Mouse (Mus musculus) lung, postnatal 0 days (tissue): ENCODE measurements at regions not wholly inside any gene's neighbourhood (a gene's known extent, or its start where the extent isn't known, plus 50 kb on each side); places are given as distances from the start of the nearest gene placed in this dataset.

ENCODE experiments used
- ATAC-seq: fragments of 200-750 bp; cut with Nextera tagmentation; 2 replicates; pipeline ENCODE4 v1.8.0; 2017; ENCODE audit warnings: moderate library complexity
- DNase-seq: peaks from one replicate; pipeline ENCODE4 v3.0.0-alpha.2; 2016; ENCODE audit warnings: low spot score
- H3K27ac ChIP-seq: fragments of 300-500 bp; sonication (generic); 2 replicates; pipeline ENCODE4 v1.5.1; 2014; ENCODE audit warnings: antibody characterized with exemption, mild to moderate bottlenecking, low read length, mixed read lengths
- H3K27me3 ChIP-seq: fragments of 300-500 bp; sonication (generic); replicated peaks from 2 replicates; pipeline ENCODE4 v1.6.1; 2014; ENCODE audit warnings: low read length, mixed read lengths; ENCODE audit not compliant: insufficient read depth
- H3K36me3 ChIP-seq: fragments of 300-500 bp; sonication (generic); 2 replicates; pipeline ENCODE4 v1.6.1; 2014; ENCODE audit warnings: low read length, mixed read lengths; ENCODE audit not compliant: insufficient read depth
- H3K4me1 ChIP-seq: fragments of 300-500 bp; sonication (generic); 2 replicates; pipeline ENCODE4 v1.6.1; 2014; ENCODE audit warnings: antibody characterized with exemption, low read depth, low read length, mixed read lengths; ENCODE audit not compliant: insufficient read depth
- H3K4me2 ChIP-seq: fragments of 300-500 bp; sonication (generic); replicated peaks from 2 replicates; pipeline ENCODE4 v1.6.1; 2014; ENCODE audit warnings: low read depth, mild to moderate bottlenecking, low read length, moderate library complexity, mixed read lengths
- H3K4me3 ChIP-seq: fragments of 300-500 bp; sonication (generic); 2 replicates; pipeline ENCODE4 v1.5.1; 2014; ENCODE audit warnings: low read depth, low read length
- H3K9ac ChIP-seq: fragments of 300-500 bp; sonication (generic); replicated peaks from 2 replicates; pipeline ENCODE4 v1.6.1; 2014; ENCODE audit warnings: low read depth, mild to moderate bottlenecking
- H3K9me3 ChIP-seq: fragments of 300-500 bp; sonication (generic); 2 replicates; pipeline ENCODE4 v1.6.1; 2016; ENCODE audit warnings: low read length, mixed read lengths
- CTCF ChIP-seq: IDR thresholded peaks from 2 replicates; pipeline ENCODE4 v1.5.1; 2016; ENCODE audit warnings: antibody characterized with exemption, mild to moderate bottlenecking
- EP300 ChIP-seq: IDR thresholded peaks from 2 replicates; pipeline ENCODE4 v1.6.1; 2016; ENCODE audit warnings: antibody characterized with exemption, mild to moderate bottlenecking, control low read depth
- WGBS: fragments of 180-500 bp; shearing (Covaris S2); extraction: QIAGEN DNeasy Blood & Tissue Kit; methylation state at CpG from one replicate; pipeline ENCODE4 v1.1.7; 2014; 5-methylcytosine and 5-hydroxymethylcytosine counted together

DNA sequence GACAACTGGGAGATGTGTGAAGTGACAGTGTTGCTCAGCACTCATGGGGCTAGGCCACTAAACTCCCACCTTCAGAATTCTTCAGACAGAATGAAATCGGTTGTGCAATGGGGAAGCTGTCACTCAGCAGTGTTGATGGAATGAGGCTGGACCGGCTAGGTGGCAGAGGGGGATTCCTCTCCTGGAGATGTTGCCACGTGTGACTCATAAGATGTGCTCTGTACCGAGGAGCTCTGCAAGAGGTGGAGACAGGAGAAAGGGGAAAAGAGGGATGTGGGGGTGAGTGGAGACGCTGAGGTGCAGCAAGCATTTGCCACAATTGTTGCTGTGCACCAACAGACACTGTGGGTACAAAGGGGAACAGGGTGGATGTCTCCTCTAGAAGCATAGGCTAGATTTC is 133.6 kb downstream of the Gm10260 start:
- Histone ChIP-seq H3K4me3 (no peak overlapping the region), H3K9ac (no peak overlapping the region), H3K4me2 (no peak overlapping the region), H3K27me3 (no peaks in the 10 kb centered on the region), H3K9me3 (no peaks in the 10 kb centered on the region), H3K27ac (no peak overlapping the region), H3K4me1 (no peaks in the 10 kb centered on the region), H3K36me3 (no peaks in the 10 kb centered on the region)
- peak; percentile 28 for DNase-seq
- 38% methylated on average over 5 of the region's 5 CpGs for WGBS
- peak; percentile 25; the same call in 1 of the 2 replicates for ATAC-seq
- no peak for TF ChIP-seq EP300
- TF ChIP-seq CTCF = no peak

DNA sequence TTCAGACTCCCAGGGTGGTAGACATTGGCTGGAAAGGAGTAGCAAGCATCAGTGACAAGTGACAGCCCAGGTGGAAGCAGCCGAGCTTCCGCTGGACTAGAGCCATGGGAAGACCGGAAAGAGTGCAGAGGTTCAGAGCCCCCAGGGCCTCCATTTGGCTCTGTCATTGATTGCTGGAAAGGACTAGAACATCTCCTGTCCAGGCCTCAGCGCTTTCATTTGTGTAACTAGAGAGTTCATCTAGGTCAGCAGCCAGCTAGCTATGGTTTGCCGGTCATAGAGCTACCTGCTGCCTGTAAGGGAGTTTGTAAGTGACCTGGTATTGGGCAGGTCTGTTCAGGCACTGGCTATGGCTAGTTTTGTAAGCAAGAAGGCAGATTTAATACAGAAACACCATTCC is 134.3 kb downstream of the Gm10260 start:
- Histone ChIP-seq H3K9me3 (no peaks in the 10 kb centered on the region), H3K4me1 (no peaks in the 10 kb centered on the region), H3K4me2 (no peak overlapping the region), H3K4me3 (no peak overlapping the region), H3K27ac (no peak overlapping the region), H3K9ac (no peak overlapping the region), H3K27me3 (no peaks in the 10 kb centered on the region), H3K36me3 (no peaks in the 10 kb centered on the region)
- TF ChIP-seq EP300 (no peak), CTCF (no peak)
- WGBS = 80% methylated on average over 5 of the region's 5 CpGs
- ATAC-seq (no peak), DNase-seq (no peak)

DNA sequence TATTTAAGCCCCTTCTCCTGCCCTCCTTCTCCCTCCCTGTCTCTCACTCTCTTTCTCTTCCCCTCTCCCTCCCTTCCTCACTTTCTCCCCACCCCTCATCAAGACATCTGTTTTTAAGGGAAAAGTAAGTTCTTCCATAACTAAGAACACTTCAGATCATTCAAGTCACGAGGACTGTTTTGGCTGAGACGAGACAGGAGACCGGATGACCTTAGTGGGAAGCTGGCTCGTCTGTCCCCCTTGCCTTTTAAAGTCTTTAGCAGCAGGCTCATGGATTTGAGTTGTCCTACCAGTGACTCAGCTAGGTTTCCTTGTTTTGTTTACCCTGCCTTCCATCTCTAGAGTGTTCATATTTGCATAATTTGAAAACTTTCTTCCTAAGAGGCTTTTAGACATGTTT is 135.0 kb downstream of the Gm10260 start:
- ATAC-seq (no peak), DNase-seq (no peak)
- H3K9ac ChIP-seq = no peak overlapping the region
- H3K4me3 ChIP-seq = no peak overlapping the region
- no peaks in the 10 kb centered on the region for H3K4me1 ChIP-seq
- H3K27me3 ChIP-seq = no peaks in the 10 kb centered on the region
- no peaks in the 10 kb centered on the region for H3K36me3 ChIP-seq
- H3K9me3 ChIP-seq = no peaks in the 10 kb centered on the region
- no peak overlapping the region for H3K27ac ChIP-seq
- 45% methylated on average over 4 of the region's 4 CpGs for WGBS
- H3K4me2 ChIP-seq = no peak overlapping the region
- no peak for TF ChIP-seq EP300
- TF ChIP-seq CTCF = no peak

DNA sequence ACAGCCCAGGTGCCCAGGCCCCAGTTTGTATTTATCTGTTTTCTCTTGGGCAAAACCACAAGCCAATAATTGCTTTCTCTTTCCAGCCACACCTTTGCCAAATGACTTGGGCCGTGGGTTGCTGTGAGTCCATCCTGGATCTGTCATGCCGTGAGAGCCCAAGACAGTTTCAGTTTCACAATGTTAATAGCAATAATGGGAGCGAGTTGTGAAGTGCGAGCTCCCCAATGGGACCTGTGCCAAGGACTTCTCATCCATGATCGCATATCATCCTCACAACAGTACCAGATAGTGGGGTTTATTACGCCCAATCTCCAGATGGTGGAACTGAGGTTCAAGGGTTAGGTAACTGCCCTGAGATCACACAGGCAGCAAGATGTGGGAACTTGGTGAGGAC is 142.2 kb downstream of the Gm10260 start:
- H3K4me1 ChIP-seq = peaks cover 5% of the 10 kb centered on the region; the same call in 1 of the 2 replicates
- no peaks in the 10 kb centered on the region for H3K27me3 ChIP-seq
- H3K9ac ChIP-seq = no peak overlapping the region
- H3K36me3 ChIP-seq = no peaks in the 10 kb centered on the region
- no peak overlapping the region for H3K4me2 ChIP-seq
- TF ChIP-seq EP300 (no peak), CTCF (no peak)
- no peaks in the 10 kb centered on the region for H3K9me3 ChIP-seq
- DNase-seq (no peak), ATAC-seq (no peak)
- 54% methylated on average over 6 of the region's 6 CpGs for WGBS
- no peak overlapping the region for H3K27ac ChIP-seq
- H3K4me3 ChIP-seq = no peak overlapping the region

DNA sequence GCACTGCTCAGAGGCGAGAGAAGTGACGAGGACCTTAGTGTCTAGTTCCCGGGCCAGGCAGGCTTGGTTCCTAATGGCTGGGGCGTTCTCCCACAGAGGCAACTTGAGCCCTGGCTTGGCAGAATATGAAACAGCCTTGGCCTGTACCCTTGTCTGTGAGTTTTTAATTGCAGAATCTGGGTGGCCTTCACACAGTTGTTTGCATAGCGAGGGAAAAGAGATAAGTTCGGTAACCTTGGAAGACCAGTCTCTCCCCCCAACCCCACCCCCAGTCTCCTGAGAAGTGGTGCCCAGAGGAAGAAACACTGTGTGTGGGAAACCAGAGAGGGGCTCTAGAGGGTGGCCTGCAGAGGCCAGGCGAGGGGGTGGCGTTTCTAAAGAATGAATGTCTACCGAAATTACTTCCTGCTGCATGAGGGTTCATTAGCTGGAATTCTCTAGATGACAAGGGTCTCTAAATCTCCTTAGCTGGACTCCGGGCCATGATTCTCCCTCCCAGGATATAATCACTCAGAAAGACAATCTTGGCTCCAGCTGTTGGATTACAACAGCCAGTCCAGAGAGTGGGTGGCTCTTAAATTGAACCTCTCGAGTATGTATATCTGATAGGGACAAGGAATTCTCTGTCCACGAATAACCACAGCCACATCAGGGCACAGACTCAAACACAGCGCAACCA is 142.8 kb downstream of the Gm10260 start:
- Histone ChIP-seq H3K4me2 (no peak overlapping the region), H3K36me3 (no peaks in the 10 kb centered on the region), H3K27ac (no peak overlapping the region), H3K9me3 (no peaks in the 10 kb centered on the region), H3K27me3 (no peaks in the 10 kb centered on the region), H3K4me3 (no peak overlapping the region), H3K9ac (no peak overlapping the region), H3K4me1 (peaks cover 5% of the 10 kb centered on the region; the same call in 1 of the 2 replicates)
- no peak for TF ChIP-seq CTCF
- TF ChIP-seq EP300 = no peak
- WGBS = 28% methylated on average over 13 of the region's 13 CpGs
- peak; percentile 32 for ATAC-seq
- peak; percentile 31 for DNase-seq

DNA sequence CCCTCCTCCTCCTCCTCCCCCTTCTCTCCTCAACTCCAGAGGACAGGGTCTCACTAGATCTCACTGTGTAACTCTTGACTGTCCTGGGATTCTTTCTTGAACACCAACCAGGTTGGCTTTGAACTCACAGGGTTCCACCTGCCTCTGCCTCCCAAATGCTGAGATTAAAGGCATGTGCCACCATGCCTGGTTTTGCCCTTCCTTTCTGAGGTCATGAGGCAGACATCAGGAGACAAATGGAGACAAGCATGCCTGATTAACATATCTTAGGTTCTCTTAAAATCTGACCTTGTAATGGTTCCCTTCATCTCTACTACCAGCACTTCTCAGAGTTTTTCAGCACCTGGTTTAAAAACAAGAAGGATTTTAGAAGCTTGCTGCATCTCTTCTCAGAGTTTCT is 143.5 kb downstream of the Gm10260 start:
- Histone ChIP-seq H3K9me3 (no peaks in the 10 kb centered on the region), H3K4me3 (no peak overlapping the region), H3K9ac (no peak overlapping the region), H3K36me3 (no peaks in the 10 kb centered on the region), H3K4me2 (no peak overlapping the region), H3K27ac (no peak overlapping the region), H3K27me3 (no peaks in the 10 kb centered on the region), H3K4me1 (peaks cover 5% of the 10 kb centered on the region; the same call in 1 of the 2 replicates)
- no peak for DNase-seq
- TF ChIP-seq CTCF = no peak
- no peak for TF ChIP-seq EP300
- ATAC-seq = no peak
